Mouse (Mus musculus) ES-Bruce4 (cell line): ENCODE measurements around the gene Etv3. TPM values are rescaled to one million over a fixed set of nuclear protein-coding genes. Genes with fewer than 3 reads are reported as not detected.

Source experiments
- H3K27ac ChIP-seq: 2 replicates; pipeline ENCODE4 v1.5.1; 2012; ENCODE audit warnings: low read length, inconsistent platforms; ENCODE audit not compliant: insufficient read depth
- H3K27me3 ChIP-seq: 2 replicates; pipeline ENCODE4 v1.6.1; 2012; ENCODE audit warnings: mild to moderate bottlenecking, low read length, inconsistent platforms; ENCODE audit not compliant: control insufficient read depth, poor library complexity, insufficient read depth, severe bottlenecking
- H3K36me3 ChIP-seq: 2 replicates; pipeline ENCODE4 v1.6.1; 2012; ENCODE audit warnings: inconsistent platforms, mild to moderate bottlenecking, low read length, moderate library complexity; ENCODE audit not compliant: control insufficient read depth, poor library complexity, insufficient read depth, severe bottlenecking
- H3K4me1 ChIP-seq: one replicate; pipeline ENCODE4 v1.8.1; 2011; ENCODE audit warnings: low read length; ENCODE audit not compliant: control insufficient read depth, insufficient read depth
- H3K4me3 ChIP-seq: 2 replicates; pipeline ENCODE4 v1.5.1; 2011; ENCODE audit warnings: low read depth, mild to moderate bottlenecking, low read length
- H3K9ac ChIP-seq: 2 replicates; pipeline ENCODE4 v1.6.1; 2012; ENCODE audit warnings: low read depth, mild to moderate bottlenecking, inconsistent platforms; ENCODE audit not compliant: poor library complexity, severe bottlenecking
- H3K9me3 ChIP-seq: replicated peaks from 2 replicates; pipeline ENCODE4 v1.6.1; 2012; ENCODE audit warnings: mild to moderate bottlenecking, low read length, inconsistent platforms; ENCODE audit not compliant: control insufficient read depth, poor library complexity, insufficient read depth, severe bottlenecking
- CTCF ChIP-seq: IDR thresholded peaks from one replicate; pipeline ENCODE4 v1.8.1; 2011; ENCODE audit warnings: low read depth, low read length
- EP300 ChIP-seq: IDR thresholded peaks from 2 replicates; pipeline ENCODE4 v1.6.1; 2011; ENCODE audit warnings: low read depth, low read length; ENCODE audit not compliant: insufficient read depth
- POLR2A ChIP-seq: IDR thresholded peaks from one replicate; pipeline ENCODE4 v1.8.1; 2011; ENCODE audit warnings: low read length; ENCODE audit not compliant: insufficient read depth
- polyA plus RNA-seq: library from polyadenylated mRNA; stranded (reverse); fragments of >200 nt; gene quantifications from 2 replicates; pipeline ENCODE4 v1.2.4, GENCODE M21; 2011; ENCODE audit warnings: low read depth; ENCODE audit not compliant: missing spikeins, insufficient read depth, insufficient read length

Gene Etv3
- polyA plus RNA-seq, 1 experiment, result 12.6 TPM

GRCm38 (mm10) chr3:87504749-87505425 is 20.3 kb upstream of the Etv3 start:
- Histone ChIP-seq H3K36me3 (no peaks in the 10 kb centered on the region), H3K4me3 (no peak overlapping the region), H3K27ac (no peak overlapping the region), H3K9ac (no peak overlapping the region), H3K27me3 (no peaks in the 10 kb centered on the region), H3K9me3 (no peaks in the 10 kb centered on the region), H3K4me1 (no peaks in the 10 kb centered on the region)
- TF ChIP-seq EP300 (no peak), POLR2A (no peak), CTCF (no peak)

DNA sequence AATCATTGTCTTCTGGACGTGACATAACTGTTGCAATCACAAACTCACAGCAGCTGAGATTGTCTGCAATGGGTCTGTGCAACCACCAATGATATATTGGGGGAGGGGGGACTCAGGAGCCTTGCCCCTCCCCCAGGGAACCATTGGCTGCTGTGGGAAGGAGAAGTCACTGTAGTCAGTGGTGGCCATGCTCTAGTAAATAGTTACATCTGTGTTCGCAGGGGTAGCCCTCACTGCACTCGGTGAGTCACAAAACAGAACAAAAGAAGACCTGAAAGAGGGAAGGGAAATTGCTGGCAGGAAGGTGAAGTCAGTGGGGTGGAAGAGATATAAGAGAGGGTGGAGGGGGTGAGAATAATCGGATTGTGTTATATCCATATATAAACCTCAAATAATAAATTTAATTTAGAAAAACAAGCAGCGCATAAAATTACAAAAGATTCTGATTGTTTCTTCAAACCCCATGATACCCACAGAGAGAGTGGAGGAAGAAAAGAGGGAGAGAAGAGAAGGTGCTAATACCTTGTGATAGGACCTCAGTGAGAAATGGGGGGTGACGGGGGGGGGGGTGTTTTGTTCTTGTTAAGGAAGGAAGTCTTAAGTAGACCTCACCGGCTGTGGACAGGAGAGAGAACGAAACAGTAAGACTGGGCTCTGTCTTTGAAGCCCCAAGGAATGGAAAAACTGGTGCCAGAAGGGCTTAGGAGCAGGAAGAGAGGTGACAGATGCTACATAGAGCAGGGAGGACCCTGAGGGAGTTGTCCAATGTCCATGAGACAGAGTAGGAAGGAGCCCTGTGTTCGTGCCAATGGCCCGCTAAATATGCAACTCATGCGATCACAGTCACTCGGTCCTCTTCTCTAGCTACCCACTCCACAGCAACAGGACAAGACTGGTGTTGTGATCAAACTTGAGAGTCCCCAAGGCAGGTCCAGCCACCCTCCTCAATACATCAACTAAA is 18.5 kb upstream of the Etv3 start:
- H3K9ac ChIP-seq, result no peak overlapping the region
- H3K27me3 ChIP-seq, result no peaks in the 10 kb centered on the region
- H3K4me3 ChIP-seq, result no peak overlapping the region
- H3K27ac ChIP-seq, result no peak overlapping the region
- no peak for TF ChIP-seq POLR2A
- TF ChIP-seq CTCF, result no peak
- TF ChIP-seq EP300, result no peak
- H3K4me1 ChIP-seq, result no peaks in the 10 kb centered on the region
- no peaks in the 10 kb centered on the region for H3K36me3 ChIP-seq
- H3K9me3 ChIP-seq, result no peaks in the 10 kb centered on the region

DNA sequence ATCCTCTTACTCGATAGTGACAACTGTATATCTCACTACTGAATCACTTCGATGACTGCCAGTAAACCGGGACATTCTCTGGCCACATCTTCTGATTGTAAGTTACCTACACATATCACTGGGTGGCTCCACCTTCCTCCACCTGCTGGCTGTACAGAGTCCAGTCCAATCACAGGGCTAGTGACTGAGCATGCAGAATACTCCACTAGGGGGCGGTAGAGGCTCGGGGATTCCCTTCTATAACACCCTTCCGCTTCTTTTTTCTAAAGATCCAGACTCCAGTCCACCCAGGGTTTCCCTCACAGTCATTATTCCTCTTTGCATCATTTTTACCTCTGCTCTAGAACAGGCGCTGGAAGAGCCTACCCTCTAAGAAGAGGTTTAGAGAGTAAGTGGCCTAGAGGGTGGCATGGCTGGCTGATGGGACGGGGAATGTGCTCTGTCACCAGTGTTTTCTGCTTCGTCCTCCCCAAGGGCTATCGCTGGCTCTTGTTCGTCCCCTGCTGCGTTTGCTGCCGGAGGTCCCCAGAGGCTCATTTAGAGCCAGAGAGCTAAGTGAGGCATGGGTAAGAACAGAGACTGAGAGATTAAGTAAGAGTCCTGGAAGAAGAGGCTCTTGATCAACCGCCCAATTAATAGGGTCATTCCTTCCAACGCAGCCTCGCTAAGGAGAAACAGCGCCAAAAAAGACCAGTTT is 16.9 kb upstream of the Etv3 start:
- no peak overlapping the region for H3K4me3 ChIP-seq
- H3K9me3 ChIP-seq, result no peaks in the 10 kb centered on the region
- H3K27ac ChIP-seq, result no peak overlapping the region
- H3K4me1 ChIP-seq, result no peaks in the 10 kb centered on the region
- TF ChIP-seq EP300 (no peak), CTCF (peak; percentile 89)
- H3K36me3 ChIP-seq, result no peaks in the 10 kb centered on the region
- H3K9ac ChIP-seq, result no peak overlapping the region
- H3K27me3 ChIP-seq, result no peaks in the 10 kb centered on the region

GRCm38 (mm10) chr3:87509061-87509460 is 16.1 kb upstream of the Etv3 start:
- H3K27me3 ChIP-seq, result no peaks in the 10 kb centered on the region
- no peak overlapping the region for H3K9ac ChIP-seq
- no peak overlapping the region for H3K4me3 ChIP-seq
- no peaks in the 10 kb centered on the region for H3K4me1 ChIP-seq
- H3K27ac ChIP-seq, result no peak overlapping the region
- TF ChIP-seq EP300, result no peak
- no peak for TF ChIP-seq POLR2A
- no peak for TF ChIP-seq CTCF
- H3K36me3 ChIP-seq, result no peaks in the 10 kb centered on the region
- H3K9me3 ChIP-seq, result no peaks in the 10 kb centered on the region

DNA sequence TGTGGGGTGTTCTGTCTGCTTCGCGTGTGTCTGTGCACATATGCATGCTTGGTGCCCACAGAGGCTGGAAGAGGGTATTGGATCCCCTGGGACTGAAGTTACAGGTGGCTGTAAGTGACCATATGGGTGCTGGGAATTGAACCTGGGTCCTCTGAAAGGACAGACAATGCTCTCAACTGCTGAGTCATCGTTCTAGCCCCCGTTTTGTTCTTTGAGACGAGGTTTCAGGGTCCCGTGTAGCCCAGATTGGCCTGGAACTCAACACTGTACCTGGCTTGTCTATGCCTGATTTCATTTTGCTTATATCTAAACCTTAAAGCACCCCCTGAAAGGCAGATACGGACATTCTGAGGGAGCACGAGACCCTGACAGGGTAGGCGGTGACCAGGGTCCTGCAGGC is 14.4 kb upstream of the Etv3 start:
- Histone ChIP-seq H3K36me3 (no peaks in the 10 kb centered on the region), H3K27me3 (no peaks in the 10 kb centered on the region), H3K9ac (no peak overlapping the region), H3K27ac (no peak overlapping the region), H3K4me1 (peaks cover 1% of the 10 kb centered on the region), H3K4me3 (no peak overlapping the region), H3K9me3 (no peaks in the 10 kb centered on the region)
- TF ChIP-seq POLR2A, result no peak
- no peak for TF ChIP-seq EP300
- TF ChIP-seq CTCF, result no peak
